Mouse (Mus musculus): Measurements from ENCODE around the gene Cep57. TPM values are rescaled to one million over a fixed set of nuclear protein-coding genes. Genes with fewer than 3 reads are reported as not detected.
"Not testable (repeated sequence)": the region's sequence is repeated elsewhere in the genome, so short reads cannot be mapped to it uniquely, and the experiment has no call there.

The Cep57 gene
- polyA plus RNA-seq, 1 experiment from 2014 or later: 69.6 TPM

- Histone ChIP-seq H3K27ac (peak overlapping the region; percentile 99), H3K27me3 (no peaks in the 10 kb centered on the region), H3K9ac (peak overlapping the region; percentile 95), H3K4me1 (peaks cover 39% of the 10 kb centered on the region), H3K4me3 (peak overlapping the region; percentile 83), H3K4me2 (peak overlapping the region; percentile 87), H3K9me3 (replicated peaks) (no peaks in the 10 kb centered on the region), H3K36me3 (ENCODE audit: poor library complexity, severe bottlenecking) (peaks cover 25% of the 10 kb centered on the region)
- no peak; the same call in 1 of the 2 replicates for ATAC-seq
- under 1% methylated on average over 23 of the region's 23 CpGs for WGBS
Observed at GRCm38 (mm10) chr9:13828087-13828441, 1.2 kb upstream of the Cep57 start.

- peak within 1 kb of the TSS; percentile 99 for H3K27ac ChIP-seq
- H3K36me3 ChIP-seq (ENCODE audit: poor library complexity, severe bottlenecking): peaks cover 25% of the 10 kb centered on the region; the same call in 1 of the 2 replicates
- H3K9ac ChIP-seq: peak within 1 kb of the TSS; percentile 95
- peak within 1 kb of the TSS; percentile 83 for H3K4me3 ChIP-seq
- peaks cover 39% of the 10 kb centered on the region for H3K4me1 ChIP-seq
- peak within 1 kb of the TSS; percentile 87 for H3K4me2 ChIP-seq
- WGBS: under 1% methylated on average over 67 of the region's 67 CpGs
- peak; percentile 96 for ATAC-seq
- no peaks in the 10 kb centered on the region for H3K9me3 ChIP-seq (replicated peaks)
- no peaks in the 10 kb centered on the region for H3K27me3 ChIP-seq
Observed at GRCm38 (mm10) chr9:13827406-13828086, 639 bp upstream of the Cep57 start, which contains the start of gene Fam76b. Gene Fam76b, plus strand, starts transcription at chr9:13827716.

- Histone ChIP-seq H3K9me3 (replicated peaks) (no peaks in the 10 kb centered on the region), H3K4me1 (peaks cover 37% of the 10 kb centered on the region), H3K27ac (peak overlapping the region; percentile 99), H3K4me3 (peak overlapping the region; percentile 83), H3K36me3 (ENCODE audit: poor library complexity, severe bottlenecking) (peaks cover 18% of the 10 kb centered on the region; the same call in 1 of the 2 replicates), H3K4me2 (peak overlapping the region; percentile 69), H3K27me3 (no peaks in the 10 kb centered on the region), H3K9ac (peak overlapping the region; percentile 93)
- ATAC-seq: peak; percentile 9; the same call in 1 of the 2 replicates
- under 1% methylated on average over 31 of the region's 31 CpGs for WGBS
Observed at GRCm38 (mm10) chr9:13826391-13826805, 509 bp downstream of the Cep57 start.

- Histone ChIP-seq H3K4me3 (peak overlapping the region; percentile 83), H3K4me1 (peaks cover 32% of the 10 kb centered on the region), H3K27ac (peak overlapping the region; percentile 99), H3K36me3 (ENCODE audit: poor library complexity, severe bottlenecking) (peaks cover 18% of the 10 kb centered on the region), H3K9me3 (replicated peaks) (no peaks in the 10 kb centered on the region), H3K27me3 (no peaks in the 10 kb centered on the region), H3K9ac (peak overlapping the region; percentile 93), H3K4me2 (peak overlapping the region; percentile 69)
- no peak for ATAC-seq
- 6% methylated on average over 8 of the region's 8 CpGs for WGBS
Observed at GRCm38 (mm10) chr9:13825896-13826295, 1.0 kb downstream of the Cep57 start.

- peaks cover 58% of the 10 kb centered on the region for H3K36me3 ChIP-seq (ENCODE audit: poor library complexity, severe bottlenecking)
- no peak for ATAC-seq
- no peaks in the 10 kb centered on the region for H3K9me3 ChIP-seq (replicated peaks)
- H3K27me3 ChIP-seq: no peaks in the 10 kb centered on the region
- no peak overlapping the region for H3K4me2 ChIP-seq
- H3K4me1 ChIP-seq: peaks cover 21% of the 10 kb centered on the region
- WGBS: 95% methylated on average over 3 of the region's 3 CpGs
- no peak overlapping the region for H3K27ac ChIP-seq
- H3K4me3 ChIP-seq: no peak overlapping the region
- H3K9ac ChIP-seq: no peak overlapping the region
Observed at GRCm38 (mm10) chr9:13820774-13821173, 6.1 kb downstream of the Cep57 start.

GRCm38 (mm10) chr9:13818369-13818768, 8.5 kb downstream of the Cep57 start:
- Histone ChIP-seq H3K36me3 (ENCODE audit: poor library complexity, severe bottlenecking) (peaks cover 78% of the 10 kb centered on the region), H3K9me3 (replicated peaks) (no peaks in the 10 kb centered on the region), H3K27ac (no peak overlapping the region), H3K4me1 (no peaks in the 10 kb centered on the region), H3K9ac (no peak overlapping the region), H3K4me2 (no peak overlapping the region), H3K27me3 (no peaks in the 10 kb centered on the region), H3K4me3 (no peak overlapping the region)
- 84% methylated on average over 9 of the region's 9 CpGs for WGBS
- ATAC-seq: no peak

GRCm38 (mm10) chr9:13809937-13810336, 17.0 kb downstream of the Cep57 start:
- Histone ChIP-seq H3K9ac (no peak overlapping the region), H3K9me3 (replicated peaks) (no peaks in the 10 kb centered on the region), H3K4me1 (no peaks in the 10 kb centered on the region), H3K4me2 (no peak overlapping the region), H3K27me3 (no peaks in the 10 kb centered on the region), H3K4me3 (no peak overlapping the region), H3K27ac (no peak overlapping the region), H3K36me3 (ENCODE audit: poor library complexity, severe bottlenecking) (peaks cover 85% of the 10 kb centered on the region)
- no peak for ATAC-seq

- no peaks in the 10 kb centered on the region for H3K27me3 ChIP-seq
- H3K9ac ChIP-seq: no peak overlapping the region
- H3K36me3 ChIP-seq (ENCODE audit: poor library complexity, severe bottlenecking): peaks cover 88% of the 10 kb centered on the region
- no peaks in the 10 kb centered on the region for H3K9me3 ChIP-seq (replicated peaks)
- H3K4me1 ChIP-seq: no peaks in the 10 kb centered on the region
- no peak overlapping the region for H3K4me3 ChIP-seq
- no peak for ATAC-seq
- 94% methylated on average over 5 of the region's 5 CpGs for WGBS
- no peak overlapping the region for H3K4me2 ChIP-seq
- no peak overlapping the region for H3K27ac ChIP-seq
Observed at GRCm38 (mm10) chr9:13807657-13808056, 19.2 kb downstream of the Cep57 start.

- ATAC-seq: no peak
- peaks cover 87% of the 10 kb centered on the region for H3K36me3 ChIP-seq (ENCODE audit: poor library complexity, severe bottlenecking)
Observed at GRCm38 (mm10) chr9:13806854-13807253, 20.1 kb downstream of the Cep57 start.

GRCm38 (mm10) chr9:13804480-13804879, 22.4 kb downstream of the Cep57 start:
- 59% methylated on average over 1 of the region's 1 CpGs for WGBS
- Histone ChIP-seq H3K4me2 (no peak overlapping the region), H3K27me3 (no peaks in the 10 kb centered on the region), H3K4me1 (no peaks in the 10 kb centered on the region), H3K27ac (no peak overlapping the region), H3K4me3 (no peak overlapping the region), H3K36me3 (ENCODE audit: poor library complexity, severe bottlenecking) (peaks cover 75% of the 10 kb centered on the region), H3K9ac (no peak overlapping the region), H3K9me3 (replicated peaks) (no peaks in the 10 kb centered on the region)
- ATAC-seq: no peak

More at GRCm38 (mm10) chr9:13806854-13807253, 20.1 kb downstream of the Cep57 start:
- Histone ChIP-seq H3K4me3 (no peak overlapping the region), H3K27me3 (no peaks in the 10 kb centered on the region), H3K4me2 (no peak overlapping the region), H3K27ac (no peak overlapping the region), H3K9me3 (replicated peaks) (no peaks in the 10 kb centered on the region), H3K4me1 (no peaks in the 10 kb centered on the region), H3K9ac (no peak overlapping the region)
- WGBS: 96% methylated on average over 7 of the region's 7 CpGs

- 97% methylated on average over 2 of the region's 2 CpGs for WGBS
Observed at GRCm38 (mm10) chr9:13794756-13795155, 32.2 kb downstream of the Cep57 start.

GRCm38 (mm10) chr9:13794302-13794701, 32.6 kb downstream of the Cep57 start:
- Histone ChIP-seq H3K4me2 (no peak overlapping the region), H3K9me3 (replicated peaks) (no peaks in the 10 kb centered on the region), H3K27ac (no peak overlapping the region), H3K9ac (no peak overlapping the region), H3K4me1 (no peaks in the 10 kb centered on the region), H3K36me3 (ENCODE audit: poor library complexity, severe bottlenecking) (peaks cover 61% of the 10 kb centered on the region), H3K4me3 (no peak overlapping the region), H3K27me3 (no peaks in the 10 kb centered on the region)
- ATAC-seq: no peak
- 76% methylated on average over 1 of the region's 1 CpGs for WGBS

More at GRCm38 (mm10) chr9:13794756-13795155, 32.2 kb downstream of the Cep57 start:
- Histone ChIP-seq H3K4me3 (no peak overlapping the region), H3K4me2 (no peak overlapping the region), H3K9ac (no peak overlapping the region), H3K27me3 (no peaks in the 10 kb centered on the region), H3K4me1 (no peaks in the 10 kb centered on the region), H3K9me3 (replicated peaks) (no peaks in the 10 kb centered on the region), H3K27ac (no peak overlapping the region), H3K36me3 (ENCODE audit: poor library complexity, severe bottlenecking) (peaks cover 62% of the 10 kb centered on the region)
- ATAC-seq: no peak

GRCm38 (mm10) chr9:13790864-13791263, 36.0 kb downstream of the Cep57 start:
- not testable (repeated sequence) for H3K9me3 ChIP-seq (replicated peaks); H3K9ac ChIP-seq; H3K27ac ChIP-seq; H3K27me3 ChIP-seq; ATAC-seq; H3K4me1 ChIP-seq; H3K4me3 ChIP-seq; H3K4me2 ChIP-seq
- peaks cover 56% of the 10 kb centered on the region for H3K36me3 ChIP-seq (ENCODE audit: poor library complexity, severe bottlenecking)
- 94% methylated on average over 8 of the region's 8 CpGs for WGBS

All from forebrain, embryonic 13.5 days (tissue).